Mouse (Mus musculus) heart, postnatal 0 days (tissue): Measurements from ENCODE around the gene Ccdc126. TPM values are rescaled to one million over a fixed set of nuclear protein-coding genes. Genes with fewer than 3 reads are reported as not detected.

Source experiments
- ATAC-seq: fragments of 200-750 bp; cut with Nextera tagmentation; 2 replicates; pipeline ENCODE4 v1.8.0; 2017; ENCODE audit warnings: low read depth, moderate number of reproducible peaks, moderate library complexity; ENCODE audit not compliant: insufficient read depth
- DNase-seq: peaks from one replicate; pipeline ENCODE4 v3.0.0-alpha.2; 2016; ENCODE audit warnings: low spot score
- H3K27ac ChIP-seq: fragments of 300-500 bp; sonication (generic); 2 replicates; pipeline ENCODE4 v1.5.1; 2014; ENCODE audit warnings: low read depth, mild to moderate bottlenecking
- H3K27me3 ChIP-seq: fragments of 300-500 bp; sonication (generic); 2 replicates; pipeline ENCODE4 v1.6.1; 2014; ENCODE audit warnings: low read length, mixed read lengths; ENCODE audit not compliant: control insufficient read depth, insufficient read depth
- H3K36me3 ChIP-seq: fragments of 300-500 bp; sonication (generic); replicated peaks from 2 replicates; pipeline ENCODE4 v1.6.1; 2014; ENCODE audit warnings: low read length, mixed read lengths; ENCODE audit not compliant: control insufficient read depth, insufficient read depth
- H3K4me1 ChIP-seq: fragments of 300-500 bp; sonication (generic); 2 replicates; pipeline ENCODE4 v1.6.1; 2014; ENCODE audit warnings: antibody characterized with exemption; ENCODE audit not compliant: control insufficient read depth, insufficient read depth
- H3K4me2 ChIP-seq: fragments of 300-500 bp; sonication (generic); 2 replicates; pipeline ENCODE4 v1.6.1; 2014; ENCODE audit warnings: low read depth, mild to moderate bottlenecking, low read length, moderate library complexity
- H3K4me3 ChIP-seq: fragments of 300-500 bp; sonication (generic); 2 replicates; pipeline ENCODE4 v1.5.1; 2014; ENCODE audit warnings: low read depth, low read length
- H3K9ac ChIP-seq: fragments of 300-500 bp; sonication (generic); replicated peaks from 2 replicates; pipeline ENCODE4 v1.6.1; 2014; ENCODE audit warnings: low read depth, low read length, mixed read lengths
- H3K9me3 ChIP-seq: fragments of 300-500 bp; sonication (generic); replicated peaks from 2 replicates; pipeline ENCODE4 v1.6.1; 2016; ENCODE audit warnings: low read length; ENCODE audit not compliant: control insufficient read depth
- CTCF ChIP-seq: IDR thresholded peaks from 2 replicates; pipeline ENCODE4 v1.5.1; 2016; ENCODE audit warnings: antibody characterized with exemption, control low read depth, low read depth
- EP300 ChIP-seq: IDR thresholded peaks from 2 replicates; pipeline ENCODE4 v1.6.1; 2016; ENCODE audit warnings: antibody characterized with exemption, low read depth
- WGBS: fragments of 180-500 bp; shearing (Covaris S2); extraction: QIAGEN DNeasy Blood & Tissue Kit; methylation state at CpG from one replicate; pipeline ENCODE4 v1.1.7; 2014; 5-methylcytosine and 5-hydroxymethylcytosine counted together
- polyA plus RNA-seq: library from polyadenylated mRNA; unstranded; fragments of >200 nt; fragmentation: Nextera tagmentation; extraction: Ambion mirVana; gene quantifications from 2 replicates; pipeline ENCODE4 v1.2.1, GENCODE M21; 2015
- total RNA-seq: library from RNA; depleted of rRNA; stranded (reverse); fragments of >200 nt; gene quantifications from 2 replicates; pipeline ENCODE4 v1.2.3, GENCODE M21; 2014; ENCODE audit warnings: low replicate concordance

The Ccdc126 gene
- total and polyA plus RNA-seq, 2 experiments from 2014 or later, result 6.9 to 8.3 TPM

- H3K36me3 ChIP-seq, result no peaks in the 10 kb centered on the region
- DNase-seq, result no peak
- H3K27me3 ChIP-seq, result no peaks in the 10 kb centered on the region
- WGBS, result 79% methylated on average over 3 of the region's 3 CpGs
- no peak overlapping the region for H3K27ac ChIP-seq
- no peaks in the 10 kb centered on the region for H3K9me3 ChIP-seq
- no peak overlapping the region for H3K4me3 ChIP-seq
- no peak for ATAC-seq
- TF ChIP-seq EP300, result no peak
- TF ChIP-seq CTCF, result no peak
- peaks cover 5% of the 10 kb centered on the region; the same call in 1 of the 2 replicates for H3K4me1 ChIP-seq
- no peak overlapping the region for H3K4me2 ChIP-seq
- H3K9ac ChIP-seq, result no peak overlapping the region
Observed at GRCm38 (mm10) chr6:49326846-49327245, 7.8 kb downstream of the Ccdc126 start.

GRCm38 (mm10) chr6:49331369-49332059 is 12.4 kb downstream of the Ccdc126 start:
- Histone ChIP-seq H3K27me3 (no peaks in the 10 kb centered on the region), H3K9me3 (no peaks in the 10 kb centered on the region), H3K4me2 (no peak overlapping the region), H3K9ac (no peak overlapping the region), H3K36me3 (no peaks in the 10 kb centered on the region), H3K4me1 (peaks cover 6% of the 10 kb centered on the region; the same call in 1 of the 2 replicates), H3K27ac (no peak overlapping the region), H3K4me3 (no peak overlapping the region)
- TF ChIP-seq CTCF, result no peak
- WGBS, result 42% methylated on average over 5 of the region's 5 CpGs
- ATAC-seq, result no peak
- DNase-seq, result peak; percentile 5

- peak overlapping the region; percentile 8; the same call in 1 of the 2 replicates for H3K4me2 ChIP-seq
- no peak for TF ChIP-seq EP300
- TF ChIP-seq CTCF, result no peak
- H3K27me3 ChIP-seq, result no peaks in the 10 kb centered on the region
- no peaks in the 10 kb centered on the region for H3K36me3 ChIP-seq
- no peak overlapping the region for H3K9ac ChIP-seq
- DNase-seq, result no peak
- H3K9me3 ChIP-seq, result no peaks in the 10 kb centered on the region
- H3K4me3 ChIP-seq, result no peak overlapping the region
- WGBS, result 60% methylated on average over 13 of the region's 13 CpGs
- peaks cover 6% of the 10 kb centered on the region; the same call in 1 of the 2 replicates for H3K4me1 ChIP-seq
- no peak for ATAC-seq
- H3K27ac ChIP-seq, result no peak overlapping the region
Observed at GRCm38 (mm10) chr6:49332060-49332370, 12.9 kb downstream of the Ccdc126 start.

- Histone ChIP-seq H3K4me3 (no peak overlapping the region), H3K27ac (no peak overlapping the region), H3K4me1 (no peaks in the 10 kb centered on the region), H3K9ac (no peak overlapping the region), H3K4me2 (no peak overlapping the region), H3K27me3 (no peaks in the 10 kb centered on the region), H3K36me3 (0 out of 2 replicates have a peak, but pooled peaks cover 5% of the 10 kb centered on the region), H3K9me3 (no peaks in the 10 kb centered on the region)
- TF ChIP-seq CTCF (no peak), EP300 (no peak)
- DNase-seq (no peak), ATAC-seq (no peak)
- 52% methylated on average over 9 of the region's 9 CpGs for WGBS
Observed at GRCm38 (mm10) chr6:49338566-49338965, 19.5 kb downstream of the Ccdc126 start.

- no peak for DNase-seq
- H3K9ac ChIP-seq, result no peak overlapping the region
- H3K27ac ChIP-seq, result no peak overlapping the region
- ATAC-seq, result no peak
- H3K36me3 ChIP-seq, result 0 out of 2 replicates have a peak, but pooled peaks cover 5% of the 10 kb centered on the region
- H3K9me3 ChIP-seq, result no peaks in the 10 kb centered on the region
- no peaks in the 10 kb centered on the region for H3K4me1 ChIP-seq
- H3K4me3 ChIP-seq, result no peak overlapping the region
- 47% methylated on average over 6 of the region's 6 CpGs for WGBS
- H3K4me2 ChIP-seq, result no peak overlapping the region
- H3K27me3 ChIP-seq, result no peaks in the 10 kb centered on the region
- no peak for TF ChIP-seq EP300
- TF ChIP-seq CTCF, result no peak
Observed at GRCm38 (mm10) chr6:49339145-49339544, 20.1 kb downstream of the Ccdc126 start.
